Mouse (Mus musculus) cerebellum, adult 2 months (tissue): ENCODE measurements around the gene Anln.

ENCODE experiments used
- CTCF ChIP-seq: fragments of 200-500 bp; IDR thresholded peaks from 2 replicates; pipeline ENCODE4 v1.5.1; 2011; ENCODE audit warnings: low read depth, mild to moderate bottlenecking, control low read depth, low read length, moderate library complexity, borderline replicate concordance; ENCODE audit not compliant: insufficient read depth
- POLR2A ChIP-seq: fragments of 200-500 bp; IDR thresholded peaks from 2 replicates; pipeline ENCODE4 v1.6.1; 2011; ENCODE audit warnings: low read length, control low read depth, borderline replicate concordance; ENCODE audit not compliant: insufficient read depth

DNA sequence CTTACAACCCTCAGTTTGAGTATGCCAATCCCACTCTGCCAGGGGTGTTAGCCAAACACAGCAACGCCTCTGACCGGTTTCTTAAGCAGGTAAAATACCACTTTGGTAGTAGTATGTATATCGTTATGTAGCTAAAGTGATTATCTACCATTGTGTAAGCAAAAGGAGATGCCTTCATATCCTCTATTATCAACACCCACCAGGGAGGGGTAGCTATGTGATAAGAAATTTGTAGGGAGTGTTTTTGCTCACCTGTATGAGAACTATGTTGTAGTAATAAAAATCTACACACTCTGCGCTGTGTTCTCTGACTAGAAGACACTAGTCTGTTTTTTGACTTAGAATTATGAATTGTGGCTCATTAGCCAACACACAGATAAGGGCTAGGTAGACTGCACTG lies 35.7 kb upstream of the Anln start:
- TF ChIP-seq CTCF: no peak
- TF ChIP-seq POLR2A: no peak
